Mouse (Mus musculus): Measurements from ENCODE around the gene Gpbp1l1. TPM values are rescaled to one million over a fixed set of nuclear protein-coding genes. Genes with fewer than 3 reads are reported as not detected.

Gene Gpbp1l1
- polyA plus RNA-seq, 1 experiment: 81.2 TPM

DNA sequence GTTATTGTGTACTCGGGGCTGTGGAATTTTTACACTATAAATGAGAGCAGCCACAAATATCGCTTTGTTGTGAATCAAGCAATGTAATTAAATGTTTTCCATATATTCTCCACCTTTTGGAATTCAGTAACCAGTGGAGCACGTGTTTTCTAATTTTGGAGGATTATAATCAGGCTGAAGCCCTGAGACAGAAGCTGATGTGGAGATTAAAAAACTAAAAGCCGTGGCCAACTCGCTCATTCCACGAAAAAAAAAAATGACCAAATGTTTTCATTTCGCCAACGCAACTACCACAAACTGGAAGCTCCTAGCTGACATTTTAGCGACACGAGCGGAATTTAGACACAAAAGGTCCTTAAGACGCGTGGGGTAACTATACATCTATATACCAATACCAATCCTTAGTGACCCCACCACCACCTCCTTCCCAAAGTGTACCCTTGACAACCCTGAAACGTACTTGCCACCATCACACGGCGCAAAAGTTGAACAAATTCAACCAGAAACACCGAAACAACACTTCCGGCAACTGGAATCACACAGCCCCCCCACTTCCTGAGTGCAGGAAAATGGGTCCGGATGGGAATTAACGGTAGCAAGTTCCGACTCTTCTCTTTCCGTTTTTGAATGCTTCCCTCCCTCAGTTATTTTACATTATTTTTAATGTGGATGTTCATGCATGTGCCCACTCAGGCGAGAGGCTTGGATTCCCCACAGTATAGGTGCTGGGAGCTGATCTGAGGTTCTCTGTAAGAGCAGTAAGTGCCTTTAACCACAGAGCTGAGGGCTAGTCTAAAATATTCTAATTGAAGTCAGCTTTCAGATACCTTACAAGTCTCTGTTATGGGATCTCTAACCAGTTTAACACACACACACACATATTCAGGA lies 1.8 kb upstream of the Gpbp1l1 start, which contains the start of gene Tmem69:
Gene Tmem69 (minus strand): TSS at position 524 of the 888 bp plus-strand sequence.
- Histone ChIP-seq H3K27me3 (ENCODE audit: control insufficient read depth, insufficient read depth, low read length) (no peaks in the 10 kb centered on the region), H3K27ac (ENCODE audit: control insufficient read depth, insufficient read depth, low read length) (peak within 1 kb of the TSS; percentile 96), H3K4me3 (ENCODE audit: control insufficient read depth, insufficient read depth, low read length) (peak within 1 kb of the TSS; percentile 68), H3K36me3 (ENCODE audit: control insufficient read depth, insufficient read depth, low read length) (peaks cover 6% of the 10 kb centered on the region; the same call in 1 of the 2 replicates), H3K4me1 (replicated peaks; ENCODE audit: control insufficient read depth, insufficient read depth, low read length) (no peaks in the 10 kb centered on the region)
- peak; percentile 77 for DNase-seq
- 0 out of 2 replicates have a peak, but pooled peaks have one; percentile 31 for TF ChIP-seq POLR2A (IDR thresholded peaks at IDR 0.05; ENCODE audit: control insufficient read depth, extremely low read depth, insufficient read depth, low read length, poor library complexity)
- no peak for TF ChIP-seq CTCF (IDR thresholded peaks at IDR 0.05; ENCODE audit: borderline replicate concordance, control insufficient read depth, extremely low read depth, insufficient read depth, low read length, poor library complexity)
- 3% methylated on average over 23 of the region's 23 CpGs for WGBS

DNA sequence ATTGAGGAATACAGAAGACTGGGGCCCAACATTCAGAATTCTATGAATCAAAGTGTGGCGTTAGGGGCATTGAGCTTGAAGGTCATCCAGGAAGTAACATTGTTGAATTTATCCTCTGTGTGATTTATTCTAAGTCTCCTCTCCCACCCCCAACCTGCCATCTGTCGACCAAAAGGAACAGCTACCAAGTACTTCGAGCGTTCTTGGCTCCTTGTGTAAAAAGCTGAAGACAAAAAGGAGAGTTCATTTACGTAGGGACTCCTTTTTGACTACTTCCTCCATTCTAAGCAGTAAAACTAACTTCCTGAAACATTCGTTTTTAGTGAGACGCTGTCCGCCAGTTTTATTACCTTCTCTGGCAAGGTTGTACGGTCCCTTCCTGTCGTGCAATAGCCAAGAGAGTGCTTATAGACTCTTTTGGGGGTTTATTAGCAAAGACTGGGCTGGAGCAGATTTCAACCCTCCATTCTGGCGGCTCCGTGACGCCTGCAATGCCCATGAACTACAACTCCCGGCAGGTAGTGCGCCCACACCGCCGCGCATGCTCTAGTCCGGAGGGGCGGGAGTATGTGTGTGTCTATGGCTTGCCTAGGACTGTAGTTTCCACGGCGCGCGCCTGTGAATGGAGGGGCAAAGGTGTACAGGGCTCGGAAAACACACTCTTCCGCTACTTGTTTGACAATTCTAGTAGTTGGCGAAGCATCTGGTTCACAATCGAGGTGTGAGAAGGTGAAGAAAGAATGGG lies 725 bp upstream of the Gpbp1l1 start:
- Histone ChIP-seq H3K4me3 (ENCODE audit: control insufficient read depth, insufficient read depth, low read length) (peak overlapping the region; percentile 68), H3K4me1 (replicated peaks; ENCODE audit: control insufficient read depth, insufficient read depth, low read length) (0 out of 2 replicates have a peak, but pooled peaks cover 2% of the 10 kb centered on the region)
- no peak for TF ChIP-seq CTCF (IDR thresholded peaks at IDR 0.05; ENCODE audit: borderline replicate concordance, control insufficient read depth, extremely low read depth, insufficient read depth, low read length, poor library complexity)
- peak; percentile 75; the same call in 1 of the 2 replicates for TF ChIP-seq POLR2A (IDR thresholded peaks at IDR 0.05; ENCODE audit: control insufficient read depth, extremely low read depth, insufficient read depth, low read length, poor library complexity)

DNA sequence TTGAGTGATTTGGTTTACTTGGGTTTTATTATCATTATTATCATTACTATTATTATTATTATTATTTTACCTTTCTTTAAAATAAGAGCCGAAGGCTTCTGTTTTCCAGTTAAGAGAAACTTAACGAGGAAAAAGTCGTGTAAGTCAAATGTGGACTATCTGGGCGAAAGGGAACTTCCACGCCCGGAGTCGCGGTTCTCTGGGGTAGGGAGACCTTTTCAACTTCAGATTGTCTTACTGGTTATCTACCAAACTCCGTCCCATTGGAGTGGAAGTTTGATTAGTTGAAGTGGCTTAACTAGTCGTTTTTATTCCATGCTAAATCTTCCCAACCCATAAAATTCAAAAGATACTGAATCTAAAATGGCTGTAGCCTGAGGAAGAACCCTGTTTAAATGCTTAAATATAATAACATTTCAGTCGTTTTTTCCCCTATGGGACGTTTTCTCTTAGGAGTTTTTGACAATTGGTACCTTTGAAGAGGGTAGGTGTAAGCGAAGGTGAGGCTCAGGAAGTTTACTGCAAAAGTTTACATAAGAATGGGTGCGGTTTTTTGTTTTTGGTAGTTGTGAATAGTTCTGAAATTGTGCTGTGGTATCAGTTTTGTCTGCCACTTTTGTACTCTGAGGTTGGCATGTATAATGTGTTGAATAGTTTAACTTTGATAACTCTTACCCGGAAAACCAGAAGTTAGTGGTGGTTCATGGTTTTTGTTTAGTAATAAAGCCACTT lies 859 bp downstream of the Gpbp1l1 start:
- H3K36me3 ChIP-seq (ENCODE audit: control insufficient read depth, insufficient read depth, low read length): peaks cover 3% of the 10 kb centered on the region; the same call in 1 of the 2 replicates
- WGBS: under 1% methylated on average over 15 of the region's 15 CpGs
- peak overlapping the region; percentile 80 for H3K4me3 ChIP-seq (ENCODE audit: control insufficient read depth, insufficient read depth, low read length)
- no peak for DNase-seq
- no peak overlapping the region for H3K27ac ChIP-seq (ENCODE audit: control insufficient read depth, insufficient read depth, low read length)
- H3K4me1 ChIP-seq (replicated peaks; ENCODE audit: control insufficient read depth, insufficient read depth, low read length): 0 out of 2 replicates have a peak, but pooled peaks cover 2% of the 10 kb centered on the region
- no peak for TF ChIP-seq CTCF (IDR thresholded peaks at IDR 0.05; ENCODE audit: borderline replicate concordance, control insufficient read depth, extremely low read depth, insufficient read depth, low read length, poor library complexity)
- no peaks in the 10 kb centered on the region for H3K27me3 ChIP-seq (ENCODE audit: control insufficient read depth, insufficient read depth, low read length)

More for the DNA sequence above, 725 bp upstream of the Gpbp1l1 start:
- DNase-seq: peak; percentile 93
- peak overlapping the region; percentile 96 for H3K27ac ChIP-seq (ENCODE audit: control insufficient read depth, insufficient read depth, low read length)
- WGBS: under 1% methylated on average over 28 of the region's 28 CpGs
- no peaks in the 10 kb centered on the region for H3K27me3 ChIP-seq (ENCODE audit: control insufficient read depth, insufficient read depth, low read length)
- peaks cover 6% of the 10 kb centered on the region; the same call in 1 of the 2 replicates for H3K36me3 ChIP-seq (ENCODE audit: control insufficient read depth, insufficient read depth, low read length)

DNA sequence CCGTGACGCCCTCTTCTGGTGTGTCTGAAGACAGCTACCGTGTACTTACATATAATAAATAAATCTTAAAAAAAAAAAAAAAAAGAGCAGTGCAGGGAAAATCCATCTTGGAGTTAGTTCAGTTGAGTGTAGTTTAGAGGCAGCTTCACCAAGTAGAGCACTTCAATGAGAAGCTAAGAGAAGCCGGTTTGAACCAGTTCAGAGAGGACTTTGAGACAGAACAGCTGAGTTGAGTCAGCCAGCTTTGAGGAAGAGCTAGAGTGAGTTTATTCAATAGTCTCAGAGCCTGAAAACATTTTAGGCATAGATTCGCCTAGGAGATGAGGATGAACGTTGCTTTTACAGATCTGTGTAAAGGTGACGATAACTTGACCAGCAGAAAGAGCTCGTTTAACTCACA lies 38.3 kb downstream of the Gpbp1l1 start:
- WGBS: 93% methylated on average over 8 of the region's 8 CpGs
- DNase-seq: no peak
- Histone ChIP-seq H3K27me3 (ENCODE audit: control insufficient read depth, insufficient read depth, low read length) (no peaks in the 10 kb centered on the region), H3K36me3 (ENCODE audit: control insufficient read depth, insufficient read depth, low read length) (peaks cover 42% of the 10 kb centered on the region), H3K4me3 (ENCODE audit: control insufficient read depth, insufficient read depth, low read length) (no peak overlapping the region), H3K27ac (ENCODE audit: control insufficient read depth, insufficient read depth, low read length) (no peak overlapping the region), H3K4me1 (replicated peaks; ENCODE audit: control insufficient read depth, insufficient read depth, low read length) (peaks cover 14% of the 10 kb centered on the region)
- TF ChIP-seq POLR2A (IDR thresholded peaks at IDR 0.05; ENCODE audit: control insufficient read depth, extremely low read depth, insufficient read depth, low read length, poor library complexity): no peak
- no peak for TF ChIP-seq CTCF (IDR thresholded peaks at IDR 0.05; ENCODE audit: borderline replicate concordance, control insufficient read depth, extremely low read depth, insufficient read depth, low read length, poor library complexity)

DNA sequence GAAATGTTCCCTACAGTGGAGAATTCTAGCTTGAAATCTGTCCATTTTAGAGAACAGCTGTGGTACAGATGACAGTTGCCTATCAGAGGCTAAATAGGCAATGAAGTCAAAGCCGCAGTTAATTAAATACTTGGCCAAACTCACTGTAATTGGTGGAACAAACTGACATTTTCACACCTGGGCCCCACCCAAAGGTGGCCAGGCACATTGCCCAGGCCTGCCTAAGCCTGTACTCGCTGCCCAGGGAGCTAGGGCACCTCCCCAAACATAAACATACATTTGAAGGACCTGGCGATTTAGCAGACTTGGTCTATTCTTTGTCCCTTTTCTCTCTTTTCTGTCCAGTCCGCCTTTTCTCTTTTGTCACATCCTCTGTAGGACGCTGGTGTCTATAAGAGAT lies 38.9 kb downstream of the Gpbp1l1 start, which contains the start of gene Ccdc17:
Gene Ccdc17 (plus strand): TSS at position 276 of the 400 bp plus-strand sequence.
- Histone ChIP-seq H3K36me3 (ENCODE audit: control insufficient read depth, insufficient read depth, low read length) (peaks cover 42% of the 10 kb centered on the region), H3K4me3 (ENCODE audit: control insufficient read depth, insufficient read depth, low read length) (peak within 1 kb of the TSS; percentile 47), H3K27me3 (ENCODE audit: control insufficient read depth, insufficient read depth, low read length) (no peaks in the 10 kb centered on the region), H3K27ac (ENCODE audit: control insufficient read depth, insufficient read depth, low read length) (no peak within 1 kb of the TSS), H3K4me1 (replicated peaks; ENCODE audit: control insufficient read depth, insufficient read depth, low read length) (peaks cover 14% of the 10 kb centered on the region)
- DNase-seq: no peak
- WGBS: 49% methylated on average over 5 of the region's 5 CpGs
- TF ChIP-seq CTCF (IDR thresholded peaks at IDR 0.05; ENCODE audit: borderline replicate concordance, control insufficient read depth, extremely low read depth, insufficient read depth, low read length, poor library complexity): no peak
- TF ChIP-seq POLR2A (IDR thresholded peaks at IDR 0.05; ENCODE audit: control insufficient read depth, extremely low read depth, insufficient read depth, low read length, poor library complexity): no peak
